Mouse (Mus musculus) forebrain, embryonic 14.5 days (tissue): ENCODE measurements around the gene Slc1a1. TPM values are rescaled to one million over a fixed set of nuclear protein-coding genes. Genes with fewer than 3 reads are reported as not detected.
A peak's percentile ranks its signal among the peaks of the same experiment; 100 is the strongest.

Source experiments
- ATAC-seq: fragments of 200-750 bp; cut with Nextera tagmentation; 2 replicates; pipeline ENCODE4 v1.8.0; 2017; ENCODE audit warnings: mild to moderate bottlenecking, moderate library complexity
- DNase-seq: peaks from one replicate; pipeline ENCODE4 v3.0.0-alpha.2; 2015; ENCODE audit warnings: low spot score
- H3K27ac ChIP-seq: fragments of 300-500 bp; sonication (generic); 2 replicates; pipeline ENCODE4 v1.5.1; 2014; ENCODE audit warnings: low read depth, mild to moderate bottlenecking, control low read depth, low read length, moderate library complexity
- H3K27me3 ChIP-seq: fragments of 300-500 bp; sonication (generic); replicated peaks from 2 replicates; pipeline ENCODE4 v1.6.1; 2014; ENCODE audit warnings: low read length, control low read depth, mixed read lengths; ENCODE audit not compliant: control insufficient read depth, insufficient read depth
- H3K36me3 ChIP-seq: fragments of 300-500 bp; sonication (generic); 2 replicates; pipeline ENCODE4 v1.6.1; 2014; ENCODE audit warnings: low read length, control low read depth; ENCODE audit not compliant: control insufficient read depth, insufficient read depth
- H3K4me1 ChIP-seq: fragments of 300-500 bp; sonication (generic); 2 replicates; pipeline ENCODE4 v1.6.1; 2014; ENCODE audit warnings: antibody characterized with exemption, low read length, control low read depth; ENCODE audit not compliant: control insufficient read depth, insufficient read depth
- H3K4me2 ChIP-seq: fragments of 300-500 bp; sonication (generic); 2 replicates; pipeline ENCODE4 v1.6.1; 2014; ENCODE audit warnings: mild to moderate bottlenecking, control low read depth, low read length
- H3K4me3 ChIP-seq: fragments of 300-500 bp; sonication (generic); 2 replicates; pipeline ENCODE4 v1.5.1; 2014; ENCODE audit warnings: low read depth, low read length, control low read depth
- H3K9ac ChIP-seq: fragments of 300-500 bp; sonication (generic); 2 replicates; pipeline ENCODE4 v1.6.1; 2014; ENCODE audit warnings: mild to moderate bottlenecking, low read length, control low read depth, moderate library complexity
- H3K9me3 ChIP-seq: fragments of 300-500 bp; sonication (generic); replicated peaks from 2 replicates; pipeline ENCODE4 v1.6.1; 2016; ENCODE audit warnings: low read length, control low read depth, mixed read lengths; ENCODE audit not compliant: control insufficient read depth
- WGBS: fragments of 180-500 bp; shearing (Covaris S2); extraction: QIAGEN DNeasy Blood & Tissue Kit; methylation state at CpG from one replicate; pipeline ENCODE4 v1.1.7; 2014; 5-methylcytosine and 5-hydroxymethylcytosine counted together
- polyA plus RNA-seq: library from polyadenylated mRNA; unstranded; fragments of >200 nt; fragmentation: Nextera tagmentation; extraction: Ambion mirVana; gene quantifications from 2 replicates; pipeline ENCODE4 v1.2.1, GENCODE M21; 2014

The Slc1a1 gene
- polyA plus RNA-seq, 1 experiment from 2014 or later = 9.3 TPM

- DNase-seq = no peak
Observed at GRCm38 (mm10) chr19:28946782-28947181, 111.9 kb downstream of the Slc1a1 start.

GRCm38 (mm10) chr19:28947311-28947710 is 112.5 kb downstream of the Slc1a1 start:
- H3K36me3 ChIP-seq = no peaks in the 10 kb centered on the region
- ATAC-seq (no peak), DNase-seq (no peak)
- H3K27ac ChIP-seq = no peak overlapping the region
- no peaks in the 10 kb centered on the region for H3K9me3 ChIP-seq
- H3K27me3 ChIP-seq = no peaks in the 10 kb centered on the region
- 69% methylated on average over 2 of the region's 2 CpGs for WGBS
- H3K4me2 ChIP-seq = no peak overlapping the region
- no peak overlapping the region for H3K9ac ChIP-seq
- no peak overlapping the region for H3K4me3 ChIP-seq
- no peaks in the 10 kb centered on the region for H3K4me1 ChIP-seq

More at GRCm38 (mm10) chr19:28946782-28947181, 111.9 kb downstream of the Slc1a1 start:
- Histone ChIP-seq H3K27me3 (no peaks in the 10 kb centered on the region), H3K27ac (no peak overlapping the region), H3K9me3 (no peaks in the 10 kb centered on the region), H3K4me3 (no peak overlapping the region), H3K36me3 (no peaks in the 10 kb centered on the region), H3K9ac (no peak overlapping the region), H3K4me1 (no peaks in the 10 kb centered on the region), H3K4me2 (no peak overlapping the region)
- no peak for ATAC-seq
- WGBS = 78% methylated on average over 4 of the region's 4 CpGs

- peak; percentile 5 for DNase-seq
- WGBS = 47% methylated on average over 5 of the region's 5 CpGs
Observed at GRCm38 (mm10) chr19:28951251-28951650, 116.4 kb downstream of the Slc1a1 start.

GRCm38 (mm10) chr19:28963113-28963512 is 128.3 kb downstream of the Slc1a1 start:
- H3K27me3 ChIP-seq = no peaks in the 10 kb centered on the region
- 29% methylated on average over 3 of the region's 3 CpGs for WGBS
- no peak overlapping the region for H3K27ac ChIP-seq
- no peak overlapping the region for H3K4me3 ChIP-seq
- peak overlapping the region; percentile 5; the same call in 1 of the 2 replicates for H3K9ac ChIP-seq
- peak overlapping the region; percentile 86 for H3K4me2 ChIP-seq
- ATAC-seq (no peak), DNase-seq (peak; percentile 53)
- no peaks in the 10 kb centered on the region for H3K9me3 ChIP-seq
- peaks cover 18% of the 10 kb centered on the region for H3K4me1 ChIP-seq
- no peaks in the 10 kb centered on the region for H3K36me3 ChIP-seq

More at GRCm38 (mm10) chr19:28951251-28951650, 116.4 kb downstream of the Slc1a1 start:
- no peak overlapping the region for H3K4me3 ChIP-seq
- H3K27ac ChIP-seq = no peak overlapping the region
- H3K9ac ChIP-seq = no peak overlapping the region
- no peaks in the 10 kb centered on the region for H3K4me1 ChIP-seq
- H3K9me3 ChIP-seq = no peaks in the 10 kb centered on the region
- no peak for ATAC-seq
- H3K27me3 ChIP-seq = no peaks in the 10 kb centered on the region
- no peak overlapping the region for H3K4me2 ChIP-seq
- no peaks in the 10 kb centered on the region for H3K36me3 ChIP-seq

- DNase-seq = no peak
Observed at GRCm38 (mm10) chr19:28963513-28963841, 128.6 kb downstream of the Slc1a1 start.

More at GRCm38 (mm10) chr19:28963513-28963841, 128.6 kb downstream of the Slc1a1 start:
- peaks cover 18% of the 10 kb centered on the region for H3K4me1 ChIP-seq
- H3K36me3 ChIP-seq = no peaks in the 10 kb centered on the region
- no peak for ATAC-seq
- H3K27ac ChIP-seq = peak overlapping the region; percentile 85; the same call in 1 of the 2 replicates
- WGBS = 3% methylated on average over 4 of the region's 4 CpGs
- no peaks in the 10 kb centered on the region for H3K27me3 ChIP-seq
- H3K9ac ChIP-seq = peak overlapping the region; percentile 91
- H3K9me3 ChIP-seq = no peaks in the 10 kb centered on the region
- peak overlapping the region; percentile 86 for H3K4me2 ChIP-seq
- peak overlapping the region; percentile 76 for H3K4me3 ChIP-seq

Other genes starting within 250 kb of the Slc1a1 start
- gene Glis3, start 155.0 kb upstream of the Slc1a1 start, polyA plus RNA-seq = 0.46 and 1.1 TPM in 2 replicates
- gene Plpp6, start 128.9 kb downstream of the Slc1a1 start, polyA plus RNA-seq = 9.8 and 11.4 TPM in 2 replicates
- 2.0 and 2.1 TPM in 2 replicates for gene 4430402I18Rik, start 132.8 kb downstream of the Slc1a1 start, polyA plus RNA-seq
- 42.0 and 55.0 TPM in 2 replicates for gene Cdc37l1, start 155.3 kb downstream of the Slc1a1 start, polyA plus RNA-seq
- gene Ak3, start 212.9 kb downstream of the Slc1a1 start, polyA plus RNA-seq = 76.8 and 83.2 TPM in 2 replicates